Mouse (Mus musculus): ENCODE measurements around the gene Sycp2. TPM values are rescaled to one million over a fixed set of nuclear protein-coding genes. Genes with fewer than 3 reads are reported as not detected.
A peak's percentile ranks its signal among the peaks of the same experiment; 100 is the strongest.

The Sycp2 gene
- polyA plus RNA-seq (2016; fragmentation: Nextera tagmentation; extraction: Ambion mirVana) = 0.02 TPM in 1 of 2 replicates, not detected in the other

GRCm38 (mm10) chr2:178407053-178407815 is at the start of gene Sycp2:
Gene Sycp2 (minus strand): TSS chr2:178407685.
- peaks cover 9% of the 10 kb centered on the region; the same call in 1 of the 2 replicates for H3K27me3 ChIP-seq (replicated peaks)

GRCm38 (mm10) chr2:178454664-178455516 is 47.4 kb upstream of the Sycp2 start:
- no peaks in the 10 kb centered on the region for H3K36me3 ChIP-seq
- no peaks in the 10 kb centered on the region for H3K9me3 ChIP-seq (replicated peaks)
- 55% methylated on average over 17 of the region's 17 CpGs for WGBS (ENCODE audit: insufficient replicate concordance)
- no peak overlapping the region for H3K4me3 ChIP-seq
- ATAC-seq = no peak
- H3K4me2 ChIP-seq = no peak overlapping the region
- H3K4me1 ChIP-seq = no peaks in the 10 kb centered on the region
- no peak overlapping the region for H3K9ac ChIP-seq
- no peaks in the 10 kb centered on the region for H3K27me3 ChIP-seq (replicated peaks)
- H3K27ac ChIP-seq = no peak overlapping the region

More at GRCm38 (mm10) chr2:178407053-178407815, at the start of gene Sycp2:
- Histone ChIP-seq H3K9ac (no peak within 1 kb of the TSS), H3K4me2 (no peak within 1 kb of the TSS), H3K36me3 (no peaks in the 10 kb centered on the region), H3K4me3 (no peak within 1 kb of the TSS), H3K9me3 (replicated peaks) (peaks cover 5% of the 10 kb centered on the region; the same call in 1 of the 2 replicates), H3K27ac (no peak within 1 kb of the TSS), H3K4me1 (no peaks in the 10 kb centered on the region)
- ATAC-seq = peak; percentile 55
- 68% methylated on average over 52 of the region's 52 CpGs for WGBS (ENCODE audit: insufficient replicate concordance)

- Histone ChIP-seq H3K36me3 (no peaks in the 10 kb centered on the region), H3K4me2 (no peak overlapping the region), H3K27ac (no peak overlapping the region), H3K4me3 (no peak overlapping the region), H3K9me3 (replicated peaks) (no peaks in the 10 kb centered on the region), H3K27me3 (replicated peaks) (no peaks in the 10 kb centered on the region), H3K9ac (no peak overlapping the region), H3K4me1 (no peaks in the 10 kb centered on the region)
- ATAC-seq = no peak
- WGBS (ENCODE audit: insufficient replicate concordance) = 69% methylated on average over 10 of the region's 10 CpGs
Measured at GRCm38 (mm10) chr2:178450961-178451360, 43.5 kb upstream of the Sycp2 start.

- Histone ChIP-seq H3K4me3 (no peak overlapping the region), H3K9me3 (replicated peaks) (no peaks in the 10 kb centered on the region), H3K27ac (no peak overlapping the region), H3K9ac (no peak overlapping the region), H3K4me2 (no peak overlapping the region), H3K4me1 (no peaks in the 10 kb centered on the region), H3K36me3 (no peaks in the 10 kb centered on the region), H3K27me3 (replicated peaks) (no peaks in the 10 kb centered on the region)
- no peak for ATAC-seq
- 29% methylated on average over 2 of the region's 2 CpGs for WGBS (ENCODE audit: insufficient replicate concordance)
Measured at GRCm38 (mm10) chr2:178450236-178450635, 42.8 kb upstream of the Sycp2 start.

GRCm38 (mm10) chr2:178449386-178449785 is 41.9 kb upstream of the Sycp2 start:
- 66% methylated on average over 4 of the region's 4 CpGs for WGBS (ENCODE audit: insufficient replicate concordance)
- no peak for ATAC-seq
- Histone ChIP-seq H3K4me2 (no peak overlapping the region), H3K27ac (no peak overlapping the region), H3K27me3 (replicated peaks) (no peaks in the 10 kb centered on the region), H3K36me3 (no peaks in the 10 kb centered on the region), H3K9ac (no peak overlapping the region), H3K4me1 (no peaks in the 10 kb centered on the region), H3K9me3 (replicated peaks) (no peaks in the 10 kb centered on the region), H3K4me3 (no peak overlapping the region)

GRCm38 (mm10) chr2:178437311-178437710 is 29.8 kb upstream of the Sycp2 start:
- WGBS (ENCODE audit: insufficient replicate concordance) = 70% methylated on average over 9 of the region's 9 CpGs
- H3K36me3 ChIP-seq = no peaks in the 10 kb centered on the region
- H3K27me3 ChIP-seq (replicated peaks) = no peaks in the 10 kb centered on the region
- no peak overlapping the region for H3K4me2 ChIP-seq
- no peak overlapping the region for H3K4me3 ChIP-seq
- H3K4me1 ChIP-seq = no peaks in the 10 kb centered on the region
- H3K27ac ChIP-seq = no peak overlapping the region
- H3K9me3 ChIP-seq (replicated peaks) = no peaks in the 10 kb centered on the region
- H3K9ac ChIP-seq = no peak overlapping the region
- ATAC-seq = no peak

- 65% methylated on average over 2 of the region's 2 CpGs for WGBS (ENCODE audit: insufficient replicate concordance)
- Histone ChIP-seq H3K4me3 (no peak overlapping the region), H3K9me3 (replicated peaks) (no peaks in the 10 kb centered on the region), H3K27me3 (replicated peaks) (no peaks in the 10 kb centered on the region), H3K4me1 (no peaks in the 10 kb centered on the region), H3K36me3 (no peaks in the 10 kb centered on the region), H3K4me2 (no peak overlapping the region), H3K27ac (no peak overlapping the region), H3K9ac (no peak overlapping the region)
- ATAC-seq = no peak
Measured at GRCm38 (mm10) chr2:178433903-178434302, 26.4 kb upstream of the Sycp2 start.

- WGBS (ENCODE audit: insufficient replicate concordance) = 49% methylated on average over 2 of the region's 2 CpGs
- no peak for ATAC-seq
- Histone ChIP-seq H3K4me1 (no peaks in the 10 kb centered on the region), H3K9me3 (replicated peaks) (no peaks in the 10 kb centered on the region), H3K36me3 (no peaks in the 10 kb centered on the region), H3K27ac (no peak overlapping the region), H3K27me3 (replicated peaks) (no peaks in the 10 kb centered on the region), H3K9ac (no peak overlapping the region), H3K4me3 (no peak overlapping the region), H3K4me2 (no peak overlapping the region)
Measured at GRCm38 (mm10) chr2:178433495-178433894, 26.0 kb upstream of the Sycp2 start.

- WGBS (ENCODE audit: insufficient replicate concordance) = 85% methylated on average over 4 of the region's 4 CpGs
- ATAC-seq = no peak
Measured at GRCm38 (mm10) chr2:178430231-178430630, 22.7 kb upstream of the Sycp2 start, which contains the start of gene Cdh26. Gene Cdh26 (plus strand): TSS chr2:178430531.

GRCm38 (mm10) chr2:178429426-178429825 is 21.9 kb upstream of the Sycp2 start:
- 64% methylated on average over 6 of the region's 6 CpGs for WGBS (ENCODE audit: insufficient replicate concordance)
- Histone ChIP-seq H3K4me3 (no peak overlapping the region), H3K27me3 (replicated peaks) (no peaks in the 10 kb centered on the region), H3K36me3 (no peaks in the 10 kb centered on the region), H3K4me1 (no peaks in the 10 kb centered on the region), H3K9me3 (replicated peaks) (no peaks in the 10 kb centered on the region), H3K27ac (no peak overlapping the region), H3K4me2 (no peak overlapping the region), H3K9ac (no peak overlapping the region)
- no peak for ATAC-seq

More at GRCm38 (mm10) chr2:178430231-178430630, 22.7 kb upstream of the Sycp2 start, which contains the start of gene Cdh26:
- no peak within 1 kb of the TSS for H3K4me3 ChIP-seq
- no peak within 1 kb of the TSS for H3K4me2 ChIP-seq
- no peaks in the 10 kb centered on the region for H3K4me1 ChIP-seq
- no peaks in the 10 kb centered on the region for H3K9me3 ChIP-seq (replicated peaks)
- no peaks in the 10 kb centered on the region for H3K36me3 ChIP-seq
- H3K27me3 ChIP-seq (replicated peaks) = no peaks in the 10 kb centered on the region
- H3K9ac ChIP-seq = no peak within 1 kb of the TSS
- no peak within 1 kb of the TSS for H3K27ac ChIP-seq

- H3K36me3 ChIP-seq = no peaks in the 10 kb centered on the region
- no peaks in the 10 kb centered on the region for H3K27me3 ChIP-seq (replicated peaks)
- no peak overlapping the region for H3K4me3 ChIP-seq
- H3K4me1 ChIP-seq = no peaks in the 10 kb centered on the region
- H3K4me2 ChIP-seq = no peak overlapping the region
- no peak overlapping the region for H3K9ac ChIP-seq
- no peak overlapping the region for H3K27ac ChIP-seq
- 64% methylated on average over 4 of the region's 4 CpGs for WGBS (ENCODE audit: insufficient replicate concordance)
- no peaks in the 10 kb centered on the region for H3K9me3 ChIP-seq (replicated peaks)
- ATAC-seq = no peak
Measured at GRCm38 (mm10) chr2:178428676-178429075, 21.2 kb upstream of the Sycp2 start.

- no peak overlapping the region for H3K4me2 ChIP-seq
- H3K9me3 ChIP-seq (replicated peaks) = no peaks in the 10 kb centered on the region
- no peak overlapping the region for H3K9ac ChIP-seq
- H3K27me3 ChIP-seq (replicated peaks) = no peaks in the 10 kb centered on the region
- no peak for ATAC-seq
- H3K27ac ChIP-seq = no peak overlapping the region
- H3K4me3 ChIP-seq = no peak overlapping the region
- no peaks in the 10 kb centered on the region for H3K36me3 ChIP-seq
- 50% methylated on average over 9 of the region's 9 CpGs for WGBS (ENCODE audit: insufficient replicate concordance)
- no peaks in the 10 kb centered on the region for H3K4me1 ChIP-seq
Measured at GRCm38 (mm10) chr2:178428183-178428582, 20.7 kb upstream of the Sycp2 start.
